Mouse (Mus musculus): Measurements from ENCODE around the gene Tbxa2r.

DNA sequence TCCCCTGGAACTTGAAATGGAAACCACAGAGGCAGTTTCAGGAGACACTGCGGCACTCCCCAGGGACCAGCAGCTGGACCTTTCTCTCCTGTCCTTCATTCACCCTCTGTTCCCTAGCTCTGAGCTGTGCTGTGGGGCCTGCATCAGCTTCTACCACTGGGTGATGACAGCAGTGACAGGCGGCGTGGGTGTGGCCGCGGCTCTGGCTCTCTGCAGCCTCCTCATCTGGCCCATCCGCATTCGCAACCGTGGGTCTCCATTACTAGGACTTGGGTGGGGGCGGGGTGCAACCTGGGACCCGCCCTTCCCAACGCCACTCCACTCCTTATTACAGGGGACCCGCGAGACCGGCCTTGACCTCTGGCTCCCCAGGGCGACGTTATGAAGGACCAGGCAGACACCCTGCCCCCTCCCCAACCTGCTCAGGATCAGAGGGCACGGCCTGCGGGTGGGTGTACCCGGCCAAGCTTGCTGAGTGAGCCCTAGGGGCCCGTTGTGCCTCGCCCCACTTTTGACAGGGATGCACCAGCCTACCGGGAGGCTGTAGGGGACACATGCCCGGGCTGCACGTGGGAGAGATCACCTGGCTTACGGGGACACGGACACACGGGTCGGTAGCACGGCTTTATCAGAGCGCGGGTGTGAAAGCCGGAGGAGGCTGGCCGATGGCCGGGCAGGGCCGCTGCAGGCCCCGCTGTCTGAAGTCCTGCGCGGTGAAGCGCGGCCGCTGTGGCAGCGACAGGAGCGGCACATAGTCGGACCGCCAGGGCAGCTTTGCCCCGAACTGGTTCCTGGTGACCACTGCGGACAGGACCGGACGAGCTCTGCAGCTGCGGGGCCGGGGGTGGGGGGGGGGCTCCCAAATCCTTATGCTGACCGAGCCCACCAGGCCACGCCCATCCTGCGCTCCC, 35.2 kb downstream of the Tbxa2r start:
- TF ChIP-seq CTCF (IDR thresholded peaks at IDR 0.05; ENCODE audit: low read depth, low read length) (no peak), POLR2A (IDR thresholded peaks at IDR 0.05; ENCODE audit: extremely low read depth, insufficient read depth, low read length) (no peak)
